Mouse (Mus musculus): ENCODE data around the gene Arid1a.

Gene Arid1a

DNA sequence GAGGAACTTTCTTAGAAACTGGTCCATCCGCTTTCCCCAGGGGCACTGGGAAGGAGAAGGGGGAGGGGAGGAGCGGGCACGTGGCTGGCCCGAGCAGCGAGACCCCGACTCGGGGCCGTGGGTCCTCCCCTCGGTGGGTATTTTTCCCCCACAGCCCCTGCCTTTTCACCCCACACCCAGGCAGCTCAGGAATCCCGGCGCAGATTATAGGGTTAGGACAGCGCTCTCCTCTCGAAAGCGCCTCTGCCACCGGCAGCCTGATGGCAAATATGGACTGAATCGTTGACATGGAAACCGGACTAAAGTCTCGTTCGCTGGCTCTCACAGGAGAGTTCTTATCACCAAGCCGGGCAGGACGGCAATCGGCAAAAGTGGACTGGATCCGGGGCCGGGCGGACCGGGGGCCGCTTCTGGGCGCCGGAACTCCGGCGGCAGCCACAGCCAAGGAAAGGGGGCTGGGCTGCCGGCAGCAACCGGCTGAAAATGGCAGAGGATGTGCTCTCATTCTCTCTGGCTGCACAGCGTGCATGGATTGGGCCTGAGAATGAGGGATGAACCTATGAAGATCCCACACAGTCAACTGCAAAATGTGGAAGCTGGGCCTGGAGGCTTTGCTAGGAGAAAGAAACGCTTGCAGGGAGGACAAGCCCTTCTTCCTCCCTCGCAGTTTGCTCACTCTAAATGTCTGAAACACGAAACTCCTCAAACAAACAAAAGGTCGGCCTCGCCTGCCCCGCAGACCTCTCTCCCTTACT is at the start of gene Arid1a:
Gene Arid1a, minus strand, starts transcription at position 256 of the 755 bp plus-strand sequence.
- peak; percentile 91 for DNase-seq (ENCODE audit: low spot score)

DNA sequence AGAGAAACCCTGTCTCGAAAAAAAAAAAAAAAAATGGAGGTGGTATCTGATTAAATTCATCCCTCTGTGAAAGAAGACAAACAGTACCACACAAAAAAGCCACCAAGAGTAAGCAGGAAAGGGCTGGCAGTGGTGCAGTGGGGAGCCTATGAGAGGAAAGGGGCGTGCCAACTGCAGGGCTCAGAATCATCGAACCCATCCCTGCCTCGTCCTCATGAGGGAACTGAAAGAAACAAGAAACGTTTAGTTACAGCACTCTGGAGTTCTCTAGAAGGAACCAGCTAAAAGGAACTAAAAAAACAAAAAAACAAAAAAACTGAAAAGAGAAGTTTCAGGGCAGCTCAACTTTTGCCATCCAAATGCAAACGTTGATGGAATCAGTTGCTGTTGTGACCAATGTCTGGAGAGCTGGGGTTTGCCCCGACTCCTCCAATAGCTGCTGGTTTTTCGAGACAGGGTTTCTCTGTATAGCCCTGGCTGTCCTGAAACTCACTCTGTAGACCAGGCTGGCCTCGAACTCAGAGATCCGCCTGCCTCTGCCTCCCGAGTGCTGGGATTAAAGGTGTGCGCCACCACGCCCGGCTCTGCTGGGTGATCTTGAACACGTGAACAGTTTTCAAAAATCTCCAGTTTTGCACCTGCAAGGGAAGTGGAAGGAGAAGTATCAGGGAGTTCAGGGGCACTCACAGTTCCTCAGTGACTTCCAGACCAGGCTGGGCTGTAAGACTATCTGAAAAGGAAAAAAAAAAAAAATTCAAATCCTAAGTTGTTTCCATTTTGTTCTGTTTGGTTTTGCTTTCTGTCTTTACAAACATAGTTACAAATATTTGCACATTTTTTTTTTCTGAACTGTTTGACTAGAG is 48.1 kb upstream of the Arid1a start:
- no peak for DNase-seq (ENCODE audit: low spot score)

DNA sequence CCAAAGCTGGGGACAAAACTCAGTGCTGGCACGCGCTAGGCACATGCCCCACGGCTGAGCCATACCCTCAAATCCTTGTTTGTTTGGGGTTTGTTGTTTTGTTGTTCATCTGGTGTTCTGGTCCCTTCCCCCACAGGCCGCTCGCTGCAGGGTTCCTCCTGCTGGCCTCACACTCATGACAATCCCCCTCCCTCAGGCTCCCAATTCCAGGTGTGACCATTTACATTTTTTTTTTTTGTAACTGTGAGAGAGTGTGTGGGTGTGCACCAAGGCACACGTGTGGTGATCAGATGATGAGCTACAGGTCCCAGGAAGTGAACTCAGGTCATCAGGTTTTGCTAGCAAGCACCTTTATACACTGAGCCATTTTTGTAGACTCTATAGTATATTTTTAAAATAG is 44.0 kb upstream of the Arid1a start:
- DNase-seq (ENCODE audit: low spot score), result no peak

DNA sequence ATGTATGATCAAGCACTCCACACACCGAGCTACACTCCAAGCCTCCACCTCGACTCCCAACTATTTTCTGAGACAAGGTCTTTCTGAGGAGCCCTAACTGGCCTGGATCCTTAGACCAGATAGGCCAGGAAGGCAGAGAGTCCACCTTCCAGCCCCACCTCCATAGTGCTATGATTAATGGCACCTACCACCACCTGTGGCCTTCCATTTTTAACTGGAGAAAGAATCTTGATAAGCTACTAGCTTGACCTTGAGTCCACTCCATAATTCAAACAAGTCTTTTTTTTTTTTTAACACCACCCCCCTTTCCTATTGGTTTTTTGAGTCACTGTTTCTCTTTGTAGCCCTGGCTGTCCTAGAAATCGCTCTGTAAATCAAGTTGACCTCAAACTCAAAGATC is 36.7 kb upstream of the Arid1a start:
- no peak for DNase-seq (ENCODE audit: low spot score)

DNA sequence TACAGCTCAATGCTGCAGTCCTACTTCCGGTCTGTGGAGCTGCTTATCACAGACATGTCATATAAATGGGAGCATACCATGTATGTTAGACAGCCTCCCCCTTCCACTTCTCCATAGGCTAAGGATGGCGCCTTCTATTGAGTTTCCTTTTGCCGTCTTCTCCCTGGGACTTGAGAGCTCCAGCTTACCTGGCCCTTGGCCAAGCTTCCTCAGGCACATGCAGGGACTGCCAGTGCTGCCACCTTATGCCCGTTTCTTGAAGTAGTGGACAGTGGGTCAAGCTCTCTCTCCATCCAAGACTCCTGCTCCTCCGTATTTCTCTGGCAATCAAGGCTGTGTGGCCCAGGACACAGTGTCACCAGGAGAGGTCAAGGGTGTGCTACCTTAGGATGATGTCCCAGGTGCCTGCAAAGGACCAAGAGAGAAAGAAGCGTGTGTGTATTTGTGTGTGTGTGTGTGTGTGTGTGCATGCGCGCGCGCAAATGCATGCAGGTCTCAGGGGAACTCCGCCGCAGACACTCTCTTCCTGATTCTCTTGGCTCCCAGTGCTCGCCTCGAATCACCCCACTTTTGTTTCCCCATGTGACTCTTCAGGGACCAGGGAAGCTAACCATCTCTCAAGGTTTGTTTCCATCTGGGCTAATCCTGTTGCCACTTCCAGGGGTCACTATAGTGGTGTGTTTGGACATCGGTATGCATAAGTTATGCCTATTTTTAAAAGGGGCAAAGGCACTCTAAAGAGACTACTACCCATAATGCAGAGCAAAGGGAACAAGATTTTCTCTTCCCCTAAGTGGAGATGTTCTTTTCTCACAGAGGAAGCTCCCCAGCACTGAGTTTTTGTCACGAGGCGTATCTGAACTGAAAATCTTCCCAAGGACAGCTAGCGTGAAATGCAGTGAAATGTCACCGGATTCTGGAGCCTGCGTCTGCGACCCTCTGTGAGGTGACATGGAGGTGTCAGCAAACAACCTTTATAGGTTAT is 18.3 kb upstream of the Arid1a start:
- DNase-seq (ENCODE audit: low spot score), result no peak

DNA sequence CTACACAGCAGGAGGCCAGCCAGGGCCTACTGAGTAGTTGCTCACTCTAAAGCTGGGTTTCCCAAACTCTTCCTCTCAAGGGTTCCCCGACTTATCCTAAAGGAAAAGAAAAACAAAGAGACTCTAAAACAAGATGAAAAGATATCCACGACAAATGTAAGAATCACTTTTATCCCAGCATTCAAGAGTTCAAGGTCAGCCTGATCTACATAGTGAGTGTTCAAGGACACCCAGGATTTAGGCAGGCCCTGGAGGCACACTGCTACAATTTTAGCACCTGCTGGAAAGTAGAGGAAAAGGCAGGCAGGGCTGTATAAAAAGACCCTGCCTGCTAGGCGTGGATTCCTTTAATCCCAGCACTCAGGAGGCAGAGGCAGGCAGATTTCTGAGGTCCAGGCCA is 12.6 kb upstream of the Arid1a start:
- no peak for DNase-seq (ENCODE audit: low spot score)

DNA sequence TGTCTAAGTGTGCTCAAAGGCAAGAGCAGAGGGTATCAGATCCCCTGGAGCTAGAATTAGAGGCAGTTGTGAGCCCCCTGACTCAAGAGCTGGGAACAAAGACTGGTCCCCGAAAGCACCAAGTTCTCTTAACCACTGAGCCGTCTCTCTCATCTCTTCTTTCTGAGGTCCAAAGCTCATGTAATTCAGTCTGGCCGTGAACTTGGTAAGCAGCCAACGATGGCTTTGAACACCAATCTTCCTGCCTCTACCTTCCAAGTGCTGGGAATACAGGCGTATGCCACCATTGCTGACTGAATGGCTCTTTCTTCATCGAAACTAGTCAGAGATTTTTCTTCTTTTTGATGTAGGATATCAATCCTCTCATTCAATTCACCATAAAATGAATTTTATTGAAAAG is 6.5 kb upstream of the Arid1a start:
- DNase-seq (ENCODE audit: low spot score), result no peak

DNA sequence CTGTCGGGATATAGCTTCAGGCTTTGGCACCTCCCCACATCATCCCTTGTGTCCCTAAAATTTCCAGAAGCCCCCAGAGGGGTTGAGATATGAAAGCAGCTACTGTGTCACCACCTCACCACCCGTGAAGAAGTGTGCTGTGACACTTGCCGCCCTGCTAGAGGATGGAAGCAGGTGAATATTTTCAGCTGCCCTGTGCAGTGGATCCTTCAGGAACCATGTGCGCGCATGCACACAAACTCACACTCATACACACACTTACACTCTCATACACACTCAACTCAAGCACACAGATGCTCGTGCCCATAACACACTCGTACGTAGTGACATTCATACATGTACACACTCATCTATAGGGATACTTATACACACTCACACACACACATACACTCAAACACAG is 3.1 kb upstream of the Arid1a start:
- DNase-seq (ENCODE audit: low spot score), result no peak

DNA sequence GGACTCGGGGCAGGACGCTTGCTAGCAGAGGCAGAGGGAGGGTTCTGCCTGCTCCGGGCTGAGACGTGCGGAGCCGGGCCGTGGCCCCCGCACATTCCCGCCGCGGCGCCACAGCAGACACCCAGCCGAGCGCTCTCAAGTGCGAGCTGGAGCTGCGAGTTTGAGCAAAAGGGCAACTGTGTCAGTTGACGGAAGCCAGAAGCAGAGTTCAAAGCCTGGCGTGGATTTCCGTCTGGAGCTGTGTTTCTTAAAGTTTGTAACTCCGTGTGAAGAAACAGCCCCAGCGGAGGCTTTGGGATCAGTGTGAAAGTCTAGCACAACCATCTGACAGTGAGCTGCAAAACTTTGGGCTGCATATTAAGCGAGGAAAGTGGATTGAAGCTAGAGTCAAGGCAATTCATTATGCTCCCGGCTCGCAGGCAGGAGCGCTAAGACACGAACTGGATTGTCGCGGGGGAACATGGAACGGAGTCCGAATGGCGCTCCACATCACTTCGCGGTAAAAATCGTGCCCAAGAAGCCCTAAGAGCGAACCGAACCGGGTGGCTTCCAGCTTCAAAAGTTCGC is 783 bp upstream of the Arid1a start:
- peak; percentile 72 for DNase-seq (ENCODE audit: low spot score)

DNA sequence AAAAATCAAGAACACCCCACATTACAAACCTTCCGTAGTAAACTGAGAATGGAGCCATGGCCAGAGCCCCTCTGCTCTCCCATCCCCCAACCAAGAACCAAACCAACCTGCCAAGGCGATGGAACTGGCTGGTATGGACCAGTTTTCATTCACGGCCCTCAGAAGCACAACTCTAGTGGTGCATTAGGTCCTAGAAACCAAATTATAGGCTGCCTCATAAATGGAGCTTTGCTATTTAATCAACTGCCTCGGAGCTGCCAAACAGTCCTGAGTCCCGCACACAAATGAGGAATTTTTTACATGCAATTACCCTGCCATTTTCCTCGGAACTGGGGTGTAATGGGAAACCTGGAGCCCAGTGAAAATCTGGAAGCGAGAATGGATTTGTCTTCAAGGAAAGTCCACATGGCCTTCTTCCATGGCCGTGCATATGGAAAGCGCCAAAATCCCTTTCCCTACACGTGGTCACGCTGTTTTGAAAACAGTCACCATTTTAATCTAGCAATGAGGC is 653 bp downstream of the Arid1a start:
- no peak for DNase-seq (ENCODE audit: low spot score)

DNA sequence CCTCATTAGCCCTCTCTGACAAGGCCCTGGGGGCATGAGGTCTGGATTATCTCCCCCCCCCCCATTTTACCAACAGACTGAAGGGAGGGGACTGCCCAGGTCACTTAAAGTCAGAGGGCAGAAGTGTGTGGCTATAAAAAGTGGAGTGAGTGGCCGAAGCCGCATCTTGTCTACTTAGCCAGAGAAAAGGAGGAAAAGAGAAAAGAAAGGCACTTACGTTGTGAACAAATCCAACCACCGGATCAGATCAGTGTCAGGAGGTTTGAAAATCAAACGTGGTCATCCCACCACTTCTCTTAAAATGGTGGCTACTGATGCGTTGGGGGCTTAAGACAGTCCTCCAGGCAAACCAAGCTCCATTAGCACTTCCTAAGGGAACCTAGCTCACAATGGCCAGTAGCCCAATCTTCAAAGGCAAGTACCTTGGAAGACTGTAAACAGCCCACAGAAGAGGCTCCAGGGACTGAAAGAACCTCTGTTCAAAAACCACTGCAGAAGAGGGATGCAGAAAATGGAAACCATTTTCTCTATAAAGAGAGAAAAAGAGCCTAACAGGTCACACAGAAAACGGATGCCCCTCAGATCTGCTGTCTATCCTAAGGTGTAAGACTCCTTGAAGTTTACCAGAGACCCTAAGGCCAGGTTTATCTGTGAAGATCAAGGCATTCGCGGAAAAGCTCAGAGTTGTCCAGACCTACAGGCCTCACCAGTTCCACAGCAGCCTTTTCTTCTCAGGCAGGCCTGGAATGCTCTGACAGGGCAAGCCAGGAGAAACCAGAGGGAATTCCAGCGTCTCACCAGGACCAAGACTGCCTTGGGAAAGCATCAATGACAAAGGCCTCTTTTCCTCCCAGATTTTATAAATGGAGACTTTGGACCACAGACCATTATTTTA is 1.5 kb downstream of the Arid1a start:
- no peak for DNase-seq (ENCODE audit: low spot score)

DNA sequence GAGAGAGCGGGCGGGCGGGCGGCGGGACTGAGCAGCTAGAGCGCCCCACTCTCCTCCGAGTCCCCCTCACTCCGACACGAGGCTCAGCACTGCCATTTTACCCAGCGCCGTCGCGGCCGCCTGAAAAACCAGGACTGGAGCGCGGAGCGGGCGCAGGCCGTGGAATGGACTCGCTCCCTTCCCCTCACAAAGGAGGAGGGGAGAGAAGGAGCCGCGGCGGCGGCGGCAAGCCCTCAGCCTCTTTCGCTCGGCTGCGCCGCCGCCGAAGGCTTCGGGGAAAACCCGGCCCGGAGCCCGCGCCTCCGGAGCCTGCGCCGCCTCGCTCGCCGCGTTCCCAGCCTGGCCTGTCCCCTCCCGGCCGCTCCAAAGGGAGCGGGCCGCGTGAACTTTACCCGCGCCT is 2.3 kb downstream of the Arid1a start:
- DNase-seq (ENCODE audit: low spot score), result peak; percentile 98

DNA sequence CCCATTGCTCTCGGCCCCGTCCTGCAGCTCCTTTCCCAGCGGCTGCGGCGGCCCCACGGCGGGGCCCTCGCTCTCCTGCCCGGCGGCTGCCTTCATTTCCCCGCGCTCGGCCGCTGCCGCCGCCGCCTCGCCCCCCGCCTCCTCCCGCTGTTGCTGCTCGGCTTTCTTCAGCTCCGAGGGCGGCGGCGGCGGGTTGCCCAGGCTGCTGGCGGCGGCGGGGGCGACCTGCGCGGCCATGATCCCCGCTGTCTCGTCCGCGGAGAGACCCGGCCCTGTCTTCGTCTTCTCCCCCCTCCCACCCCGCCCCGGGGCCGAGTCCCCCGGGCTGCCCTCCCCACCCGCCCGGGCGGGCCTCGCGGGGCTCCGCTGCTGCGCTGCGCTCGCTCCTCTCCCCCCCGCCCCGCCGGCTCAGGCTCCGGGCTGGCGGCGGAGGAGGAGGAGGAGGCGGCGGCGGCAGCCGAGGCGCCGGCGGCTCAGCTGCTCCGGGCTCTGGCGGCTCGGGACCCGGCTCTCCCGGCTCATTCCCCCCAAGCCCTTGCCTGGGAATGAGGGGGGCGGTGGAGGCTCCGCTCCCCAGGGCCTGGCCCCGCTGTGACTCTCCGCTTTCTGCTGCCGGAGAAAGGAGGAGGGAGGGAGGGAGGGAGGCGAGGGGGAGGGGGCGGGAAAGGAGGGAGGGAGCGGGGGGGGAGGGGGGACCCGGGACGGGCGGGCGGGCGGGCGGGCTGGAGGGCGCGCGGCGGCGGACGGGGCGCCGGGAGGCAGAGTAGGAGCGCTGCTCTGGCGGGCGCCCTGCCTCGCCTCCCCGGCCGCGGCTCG is 3.0 kb downstream of the Arid1a start:
- no peak for DNase-seq (ENCODE audit: low spot score)

DNA sequence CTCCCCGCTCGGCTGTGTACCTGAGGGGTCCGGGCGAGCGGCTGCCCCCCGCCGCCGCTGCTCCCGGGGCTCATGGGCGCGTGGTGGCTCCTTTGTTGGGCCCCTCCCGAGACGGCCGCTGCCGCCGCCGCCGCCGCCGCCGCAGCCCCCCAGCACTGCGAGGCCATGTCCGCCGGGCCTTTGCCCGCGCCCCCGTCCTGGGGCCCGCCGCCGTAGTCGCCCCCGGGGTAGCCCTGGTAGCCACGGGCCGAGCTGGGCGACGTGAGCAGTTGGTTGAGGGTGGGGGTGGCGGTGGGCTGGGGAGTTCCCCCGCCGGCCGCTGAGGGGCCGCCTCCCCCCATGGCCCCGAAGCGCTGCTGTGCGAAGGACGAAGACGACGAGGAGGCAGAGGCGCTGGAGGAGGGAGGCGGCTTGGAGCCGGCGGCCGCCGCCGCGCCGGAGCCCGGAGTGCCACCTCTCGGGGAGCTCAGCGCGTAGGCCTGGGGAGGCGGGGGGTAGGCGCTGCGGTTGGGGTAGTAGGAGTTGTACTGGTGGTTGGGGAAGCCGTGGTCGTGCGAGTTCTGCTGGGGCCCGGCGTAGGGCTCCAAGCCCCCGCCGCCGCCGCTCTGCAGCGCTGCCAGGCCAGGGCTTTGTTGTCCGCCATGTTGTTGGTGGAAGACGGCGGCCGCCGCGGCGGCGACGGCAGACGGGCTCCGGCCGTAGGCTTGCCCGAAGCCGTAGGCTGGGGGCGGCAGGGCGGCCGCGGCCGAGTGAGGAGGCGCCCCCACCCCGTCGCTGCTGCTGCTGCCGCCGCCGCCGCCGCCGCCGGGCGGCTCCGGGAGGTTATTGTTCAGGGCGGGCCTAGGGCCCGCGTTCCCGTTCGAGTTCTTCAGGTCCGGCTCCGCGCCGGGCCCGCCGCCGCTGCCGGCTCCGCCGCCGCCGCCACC is 3.9 kb downstream of the Arid1a start:
- no peak for DNase-seq (ENCODE audit: low spot score)

DNA sequence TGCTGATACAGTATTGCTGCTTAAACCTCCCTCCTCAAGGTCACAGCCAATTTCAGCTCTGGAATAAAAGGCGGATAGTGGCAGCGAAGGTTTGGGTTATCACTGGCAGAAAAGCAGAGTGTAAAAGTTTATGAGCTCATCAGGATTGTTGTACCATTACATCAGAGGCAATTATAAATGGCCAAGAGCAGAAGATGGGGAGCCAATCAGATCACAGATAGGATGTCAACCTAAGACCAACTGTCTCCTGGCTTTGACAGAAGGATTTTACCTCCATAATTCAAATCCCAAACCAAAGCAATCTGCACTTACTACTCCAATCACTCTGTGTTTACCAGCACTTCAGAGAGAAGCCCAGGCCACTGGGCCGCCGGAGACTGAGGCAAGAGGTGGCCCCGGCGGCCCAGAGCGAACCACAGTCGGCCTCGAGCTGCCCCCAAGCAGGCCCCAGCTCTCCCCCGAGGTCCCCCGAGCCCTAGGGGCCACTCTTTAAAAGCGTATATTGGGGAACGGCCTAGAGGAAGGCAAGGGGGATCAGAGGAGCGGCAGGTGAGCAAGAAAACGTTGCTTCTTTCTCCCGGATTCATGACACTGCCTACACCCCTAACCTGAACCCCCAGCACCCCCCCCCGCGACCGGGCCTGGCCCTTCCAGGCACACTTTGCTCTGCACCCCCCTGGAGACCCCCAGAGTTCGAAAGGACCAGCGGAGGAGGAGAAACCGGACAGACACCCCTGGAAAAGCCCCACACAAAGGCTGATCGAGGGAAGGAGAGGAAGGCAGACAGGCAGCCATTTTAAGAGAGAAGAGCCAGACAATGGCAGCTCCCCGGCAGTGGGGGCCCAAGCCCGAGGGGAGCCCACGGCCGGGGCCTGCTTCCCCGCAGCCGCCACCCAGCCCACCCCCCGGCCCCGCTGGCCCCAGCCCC is 4.8 kb downstream of the Arid1a start:
- peak; percentile 69 for DNase-seq (ENCODE audit: low spot score)

DNA sequence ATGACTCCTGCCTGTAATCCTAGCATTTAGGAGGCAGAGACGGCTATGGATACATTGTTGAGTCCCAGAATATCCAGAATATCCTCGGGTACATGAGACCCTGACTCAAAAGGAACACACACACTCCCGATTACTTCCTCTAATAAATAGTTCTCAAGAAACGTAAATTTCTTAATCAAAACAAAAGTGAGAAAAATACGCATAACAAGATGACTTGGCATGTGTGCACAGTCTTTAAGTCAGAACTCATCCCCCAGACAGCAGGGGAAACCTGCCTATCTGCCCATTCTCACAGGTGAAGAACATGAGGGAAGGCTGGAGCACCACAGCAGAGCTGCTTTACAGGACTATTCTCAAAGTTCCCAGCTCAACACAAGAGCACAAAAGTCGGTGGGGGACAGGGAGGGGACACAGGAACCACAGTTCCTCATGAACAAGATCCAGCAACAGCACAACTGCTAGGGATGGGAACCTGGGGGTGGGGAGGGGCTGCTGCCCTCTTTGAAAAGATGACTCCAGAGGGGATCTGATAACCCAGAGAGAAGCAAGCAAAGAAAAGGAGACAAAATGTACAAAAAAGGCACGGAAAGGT is 6.3 kb downstream of the Arid1a start:
- DNase-seq (ENCODE audit: low spot score), result no peak

DNA sequence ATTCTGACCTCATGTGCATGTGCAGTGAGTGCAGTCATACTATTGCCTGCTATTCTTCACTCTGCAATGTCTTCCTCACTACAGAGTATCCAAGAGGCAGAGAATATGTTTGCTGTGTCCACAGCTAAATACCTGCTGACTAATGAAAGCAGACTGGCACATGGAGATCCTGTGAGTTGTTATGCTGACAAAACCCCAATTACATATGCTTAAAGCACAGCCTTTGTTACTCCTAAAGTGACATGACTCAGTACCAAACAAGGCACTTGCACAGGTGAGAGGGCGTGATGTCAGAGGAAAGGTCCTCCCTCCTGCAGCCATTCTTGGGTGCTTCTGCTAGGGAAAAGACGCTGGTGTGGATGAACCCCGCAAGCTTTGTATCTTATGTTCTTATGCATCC is 21.3 kb downstream of the Arid1a start:
- DNase-seq (ENCODE audit: low spot score), result no peak
